Mouse (Mus musculus): ENCODE measurements around the gene Tk1.

The Tk1 gene

GRCm38 (mm10) chr11:117854241-117854640 lies 28.3 kb upstream of the Tk1 start:
- TF ChIP-seq CTCF (conservative IDR thresholded peaks at IDR 0.05; ENCODE audit: low read length): no peak
- TF ChIP-seq POU5F1 (IDR thresholded peaks at IDR 0.05; ENCODE audit: borderline replicate concordance, low read length): no peak
- no peak for TF ChIP-seq NANOG (IDR thresholded peaks at IDR 0.05; ENCODE audit: borderline replicate concordance, low read length)
- H3K27me3 ChIP-seq (ENCODE audit: insufficient read depth, low read length): no peaks in the 10 kb centered on the region
- H3K4me1 ChIP-seq (replicated peaks; ENCODE audit: low read depth, low read length): peaks cover 87% of the 10 kb centered on the region
- H3K36me3 ChIP-seq (ENCODE audit: insufficient read depth, low read length): peaks cover 87% of the 10 kb centered on the region
- H3K9me3 ChIP-seq (ENCODE audit: low read length): peaks cover 10% of the 10 kb centered on the region
- H3K4me3 ChIP-seq (replicated peaks; ENCODE audit: low read length): no peak overlapping the region

GRCm38 (mm10) chr11:117852875-117853274 lies 27.0 kb upstream of the Tk1 start:
- H3K9me3 ChIP-seq (ENCODE audit: low read length): peaks cover 10% of the 10 kb centered on the region

GRCm38 (mm10) chr11:117848985-117849671 lies 23.2 kb upstream of the Tk1 start, which contains the start of gene Birc5:
TSS of gene Birc5 (plus strand) at chr11:117849251.
- Histone ChIP-seq H3K4me1 (replicated peaks; ENCODE audit: low read depth, low read length) (peaks cover 72% of the 10 kb centered on the region), H3K9me3 (ENCODE audit: low read length) (no peaks in the 10 kb centered on the region), H3K36me3 (ENCODE audit: insufficient read depth, low read length) (peaks cover 38% of the 10 kb centered on the region), H3K27me3 (ENCODE audit: insufficient read depth, low read length) (no peaks in the 10 kb centered on the region), H3K4me3 (replicated peaks; ENCODE audit: low read length) (peak within 1 kb of the TSS; percentile 96)
- TF ChIP-seq POU5F1 (IDR thresholded peaks at IDR 0.05; ENCODE audit: borderline replicate concordance, low read length) (no peak), NANOG (IDR thresholded peaks at IDR 0.05; ENCODE audit: borderline replicate concordance, low read length) (no peak), CTCF (conservative IDR thresholded peaks at IDR 0.05; ENCODE audit: low read length) (no peak)

More at GRCm38 (mm10) chr11:117852875-117853274, 27.0 kb upstream of the Tk1 start:
- Histone ChIP-seq H3K27me3 (ENCODE audit: insufficient read depth, low read length) (no peaks in the 10 kb centered on the region), H3K4me3 (replicated peaks; ENCODE audit: low read length) (no peak overlapping the region), H3K4me1 (replicated peaks; ENCODE audit: low read depth, low read length) (peaks cover 80% of the 10 kb centered on the region), H3K36me3 (ENCODE audit: insufficient read depth, low read length) (peaks cover 74% of the 10 kb centered on the region)
- TF ChIP-seq CTCF (conservative IDR thresholded peaks at IDR 0.05; ENCODE audit: low read length) (no peak), NANOG (IDR thresholded peaks at IDR 0.05; ENCODE audit: borderline replicate concordance, low read length) (no peak), POU5F1 (IDR thresholded peaks at IDR 0.05; ENCODE audit: borderline replicate concordance, low read length) (no peak)

GRCm38 (mm10) chr11:117848271-117848984 lies 22.5 kb upstream of the Tk1 start:
- Histone ChIP-seq H3K4me3 (replicated peaks; ENCODE audit: low read length) (peak overlapping the region; percentile 96), H3K27me3 (ENCODE audit: insufficient read depth, low read length) (no peaks in the 10 kb centered on the region), H3K36me3 (ENCODE audit: insufficient read depth, low read length) (peaks cover 31% of the 10 kb centered on the region), H3K9me3 (ENCODE audit: low read length) (no peaks in the 10 kb centered on the region), H3K4me1 (replicated peaks; ENCODE audit: low read depth, low read length) (peaks cover 65% of the 10 kb centered on the region)
- TF ChIP-seq CTCF (conservative IDR thresholded peaks at IDR 0.05; ENCODE audit: low read length) (no peak), NANOG (IDR thresholded peaks at IDR 0.05; ENCODE audit: borderline replicate concordance, low read length) (no peak), POU5F1 (IDR thresholded peaks at IDR 0.05; ENCODE audit: borderline replicate concordance, low read length) (no peak)

GRCm38 (mm10) chr11:117847593-117848215 lies 21.8 kb upstream of the Tk1 start:
- Histone ChIP-seq H3K27me3 (ENCODE audit: insufficient read depth, low read length) (no peaks in the 10 kb centered on the region), H3K4me3 (replicated peaks; ENCODE audit: low read length) (peak overlapping the region; percentile 96), H3K36me3 (ENCODE audit: insufficient read depth, low read length) (peaks cover 24% of the 10 kb centered on the region), H3K9me3 (ENCODE audit: low read length) (no peaks in the 10 kb centered on the region), H3K4me1 (replicated peaks; ENCODE audit: low read depth, low read length) (peaks cover 58% of the 10 kb centered on the region)
- no peak for TF ChIP-seq POU5F1 (IDR thresholded peaks at IDR 0.05; ENCODE audit: borderline replicate concordance, low read length)
- no peak for TF ChIP-seq CTCF (conservative IDR thresholded peaks at IDR 0.05; ENCODE audit: low read length)
- TF ChIP-seq NANOG (IDR thresholded peaks at IDR 0.05; ENCODE audit: borderline replicate concordance, low read length): no peak

GRCm38 (mm10) chr11:117846640-117847039 lies 20.7 kb upstream of the Tk1 start:
- Histone ChIP-seq H3K27me3 (ENCODE audit: insufficient read depth, low read length) (no peaks in the 10 kb centered on the region), H3K36me3 (ENCODE audit: insufficient read depth, low read length) (peaks cover 13% of the 10 kb centered on the region), H3K4me3 (replicated peaks; ENCODE audit: low read length) (no peak overlapping the region), H3K4me1 (replicated peaks; ENCODE audit: low read depth, low read length) (peaks cover 47% of the 10 kb centered on the region), H3K9me3 (ENCODE audit: low read length) (no peaks in the 10 kb centered on the region)
- TF ChIP-seq POU5F1 (IDR thresholded peaks at IDR 0.05; ENCODE audit: borderline replicate concordance, low read length) (no peak), CTCF (conservative IDR thresholded peaks at IDR 0.05; ENCODE audit: low read length) (peak; percentile 39), NANOG (IDR thresholded peaks at IDR 0.05; ENCODE audit: borderline replicate concordance, low read length) (no peak)

- TF ChIP-seq NANOG (IDR thresholded peaks at IDR 0.05; ENCODE audit: borderline replicate concordance, low read length) (no peak), POU5F1 (IDR thresholded peaks at IDR 0.05; ENCODE audit: borderline replicate concordance, low read length) (no peak), CTCF (conservative IDR thresholded peaks at IDR 0.05; ENCODE audit: low read length) (no peak)
- no peaks in the 10 kb centered on the region for H3K27me3 ChIP-seq (ENCODE audit: insufficient read depth, low read length)
- no peak overlapping the region for H3K4me3 ChIP-seq (replicated peaks; ENCODE audit: low read length)
- peaks cover 45% of the 10 kb centered on the region for H3K4me1 ChIP-seq (replicated peaks; ENCODE audit: low read depth, low read length)
- H3K9me3 ChIP-seq (ENCODE audit: low read length): no peaks in the 10 kb centered on the region
- H3K36me3 ChIP-seq (ENCODE audit: insufficient read depth, low read length): peaks cover 6% of the 10 kb centered on the region
Measured at GRCm38 (mm10) chr11:117845651-117846050, 19.8 kb upstream of the Tk1 start.

- Histone ChIP-seq H3K36me3 (ENCODE audit: insufficient read depth, low read length) (no peaks in the 10 kb centered on the region), H3K4me3 (replicated peaks; ENCODE audit: low read length) (no peak overlapping the region), H3K9me3 (ENCODE audit: low read length) (no peaks in the 10 kb centered on the region), H3K27me3 (ENCODE audit: insufficient read depth, low read length) (no peaks in the 10 kb centered on the region), H3K4me1 (replicated peaks; ENCODE audit: low read depth, low read length) (peaks cover 40% of the 10 kb centered on the region)
- TF ChIP-seq POU5F1 (IDR thresholded peaks at IDR 0.05; ENCODE audit: borderline replicate concordance, low read length): no peak
- no peak for TF ChIP-seq CTCF (conservative IDR thresholded peaks at IDR 0.05; ENCODE audit: low read length)
- TF ChIP-seq NANOG (IDR thresholded peaks at IDR 0.05; ENCODE audit: borderline replicate concordance, low read length): no peak
Measured at GRCm38 (mm10) chr11:117844997-117845396, 19.1 kb upstream of the Tk1 start.
